12 mouse cellular contexts compared by ENCODE assay signal in the genomic region with DNA sequence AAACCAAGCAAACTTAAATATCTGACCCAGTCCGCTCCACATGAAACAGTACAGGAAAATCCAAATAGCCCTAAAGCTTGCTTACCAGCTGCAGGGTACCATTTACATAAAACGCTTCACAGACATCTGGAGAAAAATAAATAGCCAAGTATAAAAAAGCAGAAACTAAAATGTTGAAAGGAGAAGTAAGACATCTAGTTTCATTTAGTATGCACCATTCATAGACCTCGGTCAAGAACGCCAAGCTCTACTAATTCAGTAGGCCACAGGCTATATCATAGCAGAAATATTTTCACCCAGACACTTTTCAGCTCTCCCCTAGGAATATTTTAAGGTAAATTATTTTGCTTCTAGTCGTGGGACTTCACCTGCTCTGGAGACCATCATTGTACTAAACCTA. TPM values are rescaled to one million over a fixed set of nuclear protein-coding genes. Genes with fewer than 3 reads are reported as not detected.
DNase-seq lines count a peak whose midpoint lies in the region; ATAC-seq and TF ChIP-seq lines count a peak whose summit lies in the region.
"Had no signal": no experiment of that assay in that cellular context is flagged by ENCODE, and none has a peak within 500 bp of the region (broad histone marks: within the 10 kb centered on the region; RNA-seq: fewer than 3 reads in every experiment).

No protein-coding gene starts in this region.

- 79% methylated on average over 5 of the region's 5 CpGs for WGBS in intestine, embryonic 14.5 days
- WGBS in intestine, postnatal 0 days: 89% methylated on average over 5 of the region's 5 CpGs
- WGBS in forebrain, embryonic 15.5 days: 84% methylated on average over 5 of the region's 5 CpGs
- 88% methylated on average over 5 of the region's 5 CpGs for WGBS in midbrain, embryonic 13.5 days

- no peak for DNase-seq in intestine, embryonic 14.5 days (ENCODE audit: low spot score)
- DNase-seq in testis, postnatal 10 days (ENCODE audit: low spot score): no peak
- DNase-seq in left cerebral cortex, adult 18-20 months (ENCODE audit: low spot score in 2 of 2): no peak
- no peak for DNase-seq in left cerebral cortex, postnatal 36 days (ENCODE audit: low spot score in 2 of 2)
- DNase-seq: thymus, adult 2 months had no signal

- no peaks in the 10 kb centered on the region for H3K36me3 ChIP-seq in intestine, embryonic 14.5 days (ENCODE audit: control insufficient read depth, insufficient read depth, low read length)
- H3K36me3 ChIP-seq in intestine, postnatal 0 days (ENCODE audit: control insufficient read depth, insufficient read depth): peaks cover 9% of the 10 kb centered on the region; the same call in 1 of the 2 replicates
- H3K36me3 ChIP-seq in forebrain, embryonic 15.5 days: 0 out of 2 replicates have a peak, but pooled peaks cover 2% of the 10 kb centered on the region
- 0 out of 2 replicates have a peak, but pooled peaks cover 4% of the 10 kb centered on the region for H3K36me3 ChIP-seq in midbrain, embryonic 13.5 days

- no peak overlapping the region for H3K27ac ChIP-seq in intestine, embryonic 14.5 days (ENCODE audit: low read depth)
- no peak overlapping the region for H3K27ac ChIP-seq in intestine, postnatal 0 days (ENCODE audit: low read depth, low read length)
- peak overlapping the region; percentile 19; the same call in 1 of the 2 replicates for H3K27ac ChIP-seq in bone marrow macrophage, adult 2 months (ENCODE audit: insufficient read depth, low read depth, low read length)
- H3K27ac ChIP-seq in forebrain, embryonic 15.5 days (replicated peaks): no peak overlapping the region
- H3K27ac ChIP-seq in midbrain, embryonic 13.5 days: no peak overlapping the region

- intact Hi-C loops in left cerebral cortex, postnatal 36 days (cut with DNase I): no loop called here

- no peaks in the 10 kb centered on the region for H3K9me3 ChIP-seq in intestine, embryonic 14.5 days (ENCODE audit: control insufficient read depth, low read length)
- no peaks in the 10 kb centered on the region for H3K9me3 ChIP-seq in intestine, postnatal 0 days (ENCODE audit: control insufficient read depth)
- H3K9me3 ChIP-seq in forebrain, embryonic 15.5 days: no peaks in the 10 kb centered on the region
- no peaks in the 10 kb centered on the region for H3K9me3 ChIP-seq in midbrain, embryonic 13.5 days

- H3K4me3 ChIP-seq in intestine, embryonic 14.5 days (ENCODE audit: low read depth, low read length): no peak overlapping the region
- no peak overlapping the region for H3K4me3 ChIP-seq in intestine, postnatal 0 days (ENCODE audit: low read depth, low read length)
- H3K4me3 ChIP-seq in bone marrow macrophage, adult 2 months (ENCODE audit: insufficient read depth, low read length): peak overlapping the region; percentile 79; the same call in 1 of the 2 replicates
- H3K4me3 ChIP-seq in forebrain, embryonic 15.5 days: peak overlapping the region; percentile 76; the same call in 1 of the 2 replicates
- H3K4me3 ChIP-seq in midbrain, embryonic 13.5 days (replicated peaks): peak overlapping the region; percentile 62

- H3K9ac ChIP-seq in intestine, embryonic 14.5 days (ENCODE audit: low read length): no peak overlapping the region
- no peak overlapping the region for H3K9ac ChIP-seq in intestine, postnatal 0 days (ENCODE audit: low read depth, low read length)
- H3K9ac ChIP-seq in forebrain, embryonic 15.5 days (replicated peaks): 0 out of 2 replicates have a peak overlapping the region, but pooled peaks have one; percentile 77
- peak overlapping the region; percentile 79 for H3K9ac ChIP-seq in midbrain, embryonic 13.5 days (replicated peaks)

- peaks cover 12% of the 10 kb centered on the region for H3K4me1 ChIP-seq in intestine, embryonic 14.5 days (replicated peaks; ENCODE audit: control insufficient read depth, insufficient read depth, low read length)
- H3K4me1 ChIP-seq in intestine, postnatal 0 days (replicated peaks; ENCODE audit: control insufficient read depth, insufficient read depth, low read length): peaks cover 9% of the 10 kb centered on the region; the same call in 1 of the 2 replicates
- H3K4me1 ChIP-seq in bone marrow macrophage, adult 2 months (ENCODE audit: control insufficient read depth, insufficient read depth, low read length): peaks cover 10% of the 10 kb centered on the region
- peaks cover 22% of the 10 kb centered on the region for H3K4me1 ChIP-seq in forebrain, embryonic 15.5 days
- peaks cover 25% of the 10 kb centered on the region for H3K4me1 ChIP-seq in midbrain, embryonic 13.5 days (replicated peaks)

- no peak for TF ChIP-seq POLR2A in bone marrow macrophage, adult 2 months (IDR thresholded peaks at IDR 0.05; ENCODE audit: borderline replicate concordance, low read depth, low read length)

- ATAC-seq in intestine, embryonic 14.5 days (replicated peaks; ENCODE audit: low FRiP score, low TSS enrichment, low read depth): no peak
- no peak for ATAC-seq in intestine, postnatal 0 days
- no peak for ATAC-seq in forebrain, embryonic 15.5 days (replicated peaks)
- no peak for ATAC-seq in midbrain, embryonic 13.5 days

- peak overlapping the region; percentile 70 for H3K4me2 ChIP-seq in intestine, embryonic 14.5 days (ENCODE audit: low read length)
- H3K4me2 ChIP-seq in intestine, postnatal 0 days (replicated peaks; ENCODE audit: low read depth): no peak overlapping the region
- peak overlapping the region; percentile 54 for H3K4me2 ChIP-seq in forebrain, embryonic 15.5 days (replicated peaks)
- peak overlapping the region; percentile 72 for H3K4me2 ChIP-seq in midbrain, embryonic 13.5 days (replicated peaks)

- TF ChIP-seq CTCF in intestine, postnatal 0 days (IDR thresholded peaks at IDR 0.05; ENCODE audit: low read depth): no peak
- no peak for TF ChIP-seq CTCF in bone marrow macrophage, adult 2 months (IDR thresholded peaks at IDR 0.05; ENCODE audit: low read depth, low read length)

- no peaks in the 10 kb centered on the region for H3K27me3 ChIP-seq in intestine, embryonic 14.5 days (replicated peaks; ENCODE audit: control insufficient read depth, insufficient read depth, low read length)
- no peaks in the 10 kb centered on the region for H3K27me3 ChIP-seq in intestine, postnatal 0 days (replicated peaks; ENCODE audit: control insufficient read depth, insufficient read depth, low read length)
- no peaks in the 10 kb centered on the region for H3K27me3 ChIP-seq in forebrain, embryonic 15.5 days
- no peaks in the 10 kb centered on the region for H3K27me3 ChIP-seq in midbrain, embryonic 13.5 days

RNA-seq across cellular contexts. Expression of gene Fyttd1, which starts 10.6 kb away (rescaled TPM):
- 103 and 107 TPM in 2 replicates for polyA plus RNA-seq in intestine, embryonic 14.5 days (2014; fragmentation: Nextera tagmentation; extraction: Ambion mirVana)
- 52.7 and 52.8 TPM in 2 replicates for polyA plus RNA-seq in intestine, postnatal 0 days (2015; fragmentation: Nextera tagmentation; extraction: Ambion mirVana)
- polyA plus RNA-seq in bone marrow macrophage, adult 2 months (2012; ENCODE audit: insufficient read depth, insufficient read length, missing spikeins): 33.0 and 34.7 TPM in 2 replicates
- 110 and 122 TPM in 2 replicates for polyA plus RNA-seq in forebrain, embryonic 15.5 days (2015; fragmentation: Nextera tagmentation; extraction: Ambion mirVana)
- polyA plus RNA-seq in midbrain, embryonic 13.5 days (2015; fragmentation: Nextera tagmentation; extraction: Ambion mirVana): 110 and 126 TPM in 2 replicates
- total RNA-seq in left cerebral cortex, adult 18-20 months (2021): 100 to 1,000 TPM; 110 to 118 TPM
- 100 to 1,000 TPM; 115 to 121 TPM for total RNA-seq in left cerebral cortex, postnatal 36 days (2021)

RNA-seq across cellular contexts. Expression of gene Rubcn, which starts 10.9 kb away (rescaled TPM):
- 18.2 and 19.3 TPM in 2 replicates for polyA plus RNA-seq in intestine, embryonic 14.5 days (2014; fragmentation: Nextera tagmentation; extraction: Ambion mirVana)
- polyA plus RNA-seq in intestine, postnatal 0 days (2015; fragmentation: Nextera tagmentation; extraction: Ambion mirVana): 8.3 and 8.6 TPM in 2 replicates
- 35.4 and 39.7 TPM in 2 replicates for polyA plus RNA-seq in bone marrow macrophage, adult 2 months (2012; ENCODE audit: insufficient read depth, insufficient read length, missing spikeins)
- 32.3 and 33.7 TPM in 2 replicates for polyA plus RNA-seq in forebrain, embryonic 15.5 days (2015; fragmentation: Nextera tagmentation; extraction: Ambion mirVana)
- polyA plus RNA-seq in midbrain, embryonic 13.5 days (2015; fragmentation: Nextera tagmentation; extraction: Ambion mirVana): 26.2 and 29.2 TPM in 2 replicates
- 10 to 100 TPM; 70.2 to 71.9 TPM for total RNA-seq in left cerebral cortex, adult 18-20 months (2021)
- 10 to 100 TPM; 60.7 to 72.2 TPM for total RNA-seq in left cerebral cortex, postnatal 36 days (2021)

RNA-seq across cellular contexts. Expression of gene Lrch3, which starts 47.2 kb away (rescaled TPM):
- 22.1 and 22.7 TPM in 2 replicates for polyA plus RNA-seq in intestine, embryonic 14.5 days (2014; fragmentation: Nextera tagmentation; extraction: Ambion mirVana)
- polyA plus RNA-seq in intestine, postnatal 0 days (2015; fragmentation: Nextera tagmentation; extraction: Ambion mirVana): 7.8 and 8.4 TPM in 2 replicates
- 29.1 and 32.7 TPM in 2 replicates for polyA plus RNA-seq in bone marrow macrophage, adult 2 months (2012; ENCODE audit: insufficient read depth, insufficient read length, missing spikeins)
- polyA plus RNA-seq in forebrain, embryonic 15.5 days (2015; fragmentation: Nextera tagmentation; extraction: Ambion mirVana): 36.5 and 39.4 TPM in 2 replicates
- polyA plus RNA-seq in midbrain, embryonic 13.5 days (2015; fragmentation: Nextera tagmentation; extraction: Ambion mirVana): 51.0 and 53.0 TPM in 2 replicates
- total RNA-seq in left cerebral cortex, adult 18-20 months (2021): 10 to 100 TPM; 36.3 to 40.1 TPM
- 10 to 100 TPM; 31.5 to 39.3 TPM for total RNA-seq in left cerebral cortex, postnatal 36 days (2021)

RNA-seq across cellular contexts. Expression of gene Smbd1, which starts 56.4 kb away (rescaled TPM):
- not detected in 2 replicates for polyA plus RNA-seq in intestine, embryonic 14.5 days (2014; fragmentation: Nextera tagmentation; extraction: Ambion mirVana)
- polyA plus RNA-seq in intestine, postnatal 0 days (2015; fragmentation: Nextera tagmentation; extraction: Ambion mirVana): 2.3 and 3.2 TPM in 2 replicates
- not detected in 2 replicates for polyA plus RNA-seq in bone marrow macrophage, adult 2 months (2012; ENCODE audit: insufficient read depth, insufficient read length, missing spikeins)
- not detected in 2 replicates for polyA plus RNA-seq in forebrain, embryonic 15.5 days (2015; fragmentation: Nextera tagmentation; extraction: Ambion mirVana)
- not detected in 2 replicates for polyA plus RNA-seq in midbrain, embryonic 13.5 days (2015; fragmentation: Nextera tagmentation; extraction: Ambion mirVana)
- total RNA-seq in left cerebral cortex, adult 18-20 months (2021): not detected
- total RNA-seq in left cerebral cortex, postnatal 36 days (2021): not detected
- total RNA-seq: hematopoietic stem cell, adult 5-6 weeks; left cerebral cortex, postnatal 25 days had no signal
- polyA plus RNA-seq: neural tube, embryonic 11.5 days had no signal

Comparison
In these comparisons a context has a peak if more than half of its experiments do, and no peak if none do; other contexts are left out.
1. H3K4me3 ChIP-seq: peak in bone marrow macrophage, adult 2 months (single experiment), forebrain, embryonic 15.5 days (single experiment) and midbrain, embryonic 13.5 days (single experiment); none in intestine, embryonic 14.5 days (single experiment) and intestine, postnatal 0 days (single experiment).
2. H3K9ac ChIP-seq: peak in forebrain, embryonic 15.5 days (single experiment) and midbrain, embryonic 13.5 days (single experiment); none in intestine, embryonic 14.5 days (single experiment) and intestine, postnatal 0 days (single experiment).